Mouse (Mus musculus): ENCODE measurements around the gene Msln. TPM values are rescaled to one million over a fixed set of nuclear protein-coding genes. Genes with fewer than 3 reads are reported as not detected.

The Msln gene
- total RNA-seq (2021): 2.2 and 3.7 TPM in 2 replicates
- long read RNA-seq, transcript Msln-208 (16 exons, 2,165 nt): major isoform, 8 of 15 reads
- long read RNA-seq, partial matches to known transcripts: 0 of 15 reads
- long read RNA-seq, other reads (novel, unspliced or antisense): 2 of 15 reads

DNA sequence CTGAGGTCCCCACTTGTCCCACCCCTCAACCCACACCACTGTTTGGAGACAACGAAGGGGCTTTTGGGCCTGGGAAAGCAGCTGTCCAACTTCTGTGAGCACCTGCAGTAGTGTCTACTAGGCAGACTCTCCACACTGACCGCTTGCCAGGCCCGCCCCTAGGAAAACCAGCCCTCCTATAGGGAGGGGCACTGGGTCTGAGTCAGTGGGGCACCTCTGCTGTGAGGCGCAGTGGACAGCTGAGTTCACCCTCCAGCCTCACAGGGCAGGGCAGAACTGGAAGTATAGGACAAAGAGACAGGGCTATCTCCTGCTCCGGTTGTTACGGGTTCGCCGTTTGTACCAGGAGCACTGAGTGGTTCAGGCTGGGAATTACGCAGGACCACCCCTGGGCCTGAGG, at the start of gene Msln:
TSS of gene Msln (minus strand) at position 138 of the 400 bp plus-strand sequence.
- no peak for DNase-seq

DNA sequence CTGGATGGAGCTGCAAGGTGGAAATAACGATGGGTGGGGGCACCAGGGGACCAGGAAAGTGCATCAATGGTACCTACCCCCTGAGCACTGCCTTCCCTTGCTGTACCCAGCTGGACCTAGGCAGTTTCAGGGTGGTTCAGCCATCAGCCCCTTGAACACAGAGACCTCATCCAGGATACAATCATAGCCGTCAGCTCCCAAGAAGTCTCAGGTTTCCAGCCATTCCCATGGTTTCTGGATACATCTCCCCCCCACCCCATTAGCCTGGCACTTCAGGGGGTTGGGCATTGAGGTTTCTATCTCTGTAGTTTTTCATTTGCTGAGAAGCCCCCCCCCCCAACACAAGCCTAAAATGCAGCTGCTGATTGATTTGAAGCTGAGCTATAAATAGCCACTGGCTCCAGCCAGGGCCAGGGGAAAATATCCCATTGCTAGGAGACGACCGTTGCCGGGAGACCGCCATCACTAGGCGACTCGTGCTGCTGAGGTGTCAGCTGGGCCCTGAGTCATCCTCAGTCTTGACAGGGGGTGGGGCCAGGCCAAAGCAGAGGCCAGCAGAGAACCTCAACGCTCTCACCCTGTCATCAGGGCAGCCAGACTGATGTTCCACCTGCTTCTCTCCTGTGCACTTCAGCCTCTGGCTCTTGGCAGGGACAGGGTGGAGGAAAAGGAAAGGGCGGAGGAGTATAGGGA, 48.8 kb upstream of the Msln start:
- DNase-seq: peak; percentile 87

DNA sequence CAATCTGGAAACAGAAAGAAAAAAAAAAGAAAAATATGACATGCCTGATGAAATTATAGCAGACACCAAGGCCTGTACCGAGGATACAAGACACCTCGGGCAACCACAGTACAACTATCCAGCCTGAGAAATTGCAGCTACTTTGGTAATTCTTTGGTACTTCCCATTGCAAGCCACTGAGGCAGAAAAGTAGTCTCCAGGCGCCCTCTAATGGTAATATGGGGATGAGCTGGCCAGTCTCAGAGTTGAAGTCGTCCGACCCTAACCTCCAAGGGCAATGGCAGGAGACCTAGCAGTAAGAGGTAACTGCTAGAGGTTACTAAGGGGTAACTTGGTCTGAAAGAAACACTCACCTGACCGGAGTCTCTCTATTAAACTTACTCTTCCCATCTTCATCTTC, 46.9 kb upstream of the Msln start:
- no peak for DNase-seq

DNA sequence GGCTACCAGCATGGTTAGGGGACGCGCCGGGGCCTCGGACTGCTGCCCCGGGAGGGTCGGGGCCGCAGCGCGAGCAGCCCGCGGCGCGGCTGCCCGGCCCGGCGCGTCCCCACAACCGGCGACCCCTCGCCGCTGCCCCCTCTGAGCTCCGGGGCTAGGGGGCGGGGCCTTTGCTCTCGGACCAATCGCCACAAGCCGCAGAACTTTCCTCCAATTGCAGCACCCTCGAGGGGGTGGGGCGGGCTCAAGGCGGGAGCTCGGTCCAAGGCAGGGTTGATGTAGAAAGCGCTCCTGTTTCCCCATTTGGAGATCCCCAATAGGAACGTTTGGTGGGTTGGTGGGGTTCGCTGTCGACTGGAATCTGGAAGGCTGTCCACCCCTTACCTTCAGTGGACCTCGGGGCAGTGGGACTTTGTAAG, 42.8 kb upstream of the Msln start, which contains the start of gene Metrn:
TSS of gene Metrn (minus strand) at position 186 of the 419 bp plus-strand sequence.
- DNase-seq: peak; percentile 92

DNA sequence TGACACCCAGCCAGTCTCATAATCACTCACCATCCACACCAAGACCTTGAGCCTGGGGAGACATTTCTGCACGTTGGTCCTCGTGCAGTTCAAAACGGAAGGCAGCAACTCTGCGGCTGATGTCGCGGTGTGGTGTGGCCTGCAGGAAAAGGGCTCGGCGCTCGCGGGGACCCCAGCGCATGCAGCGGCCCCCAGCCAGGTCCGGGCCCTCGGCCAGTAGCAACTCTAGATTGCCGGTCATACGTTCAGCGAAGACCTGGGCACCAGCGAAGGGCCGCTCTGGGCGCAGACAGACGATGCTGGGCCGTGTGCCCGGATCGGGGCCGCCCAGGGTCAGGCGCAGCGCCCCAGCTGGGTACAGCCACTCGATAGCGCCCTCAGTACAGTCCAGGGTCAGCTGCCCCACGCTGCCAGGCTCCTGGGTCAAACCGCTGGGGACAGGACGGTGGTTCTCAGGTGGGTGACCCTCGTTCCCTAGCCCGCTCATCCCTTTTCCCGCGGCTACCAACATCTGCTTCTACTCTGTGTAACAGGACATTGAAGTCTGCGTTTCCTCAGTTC, 42.1 kb upstream of the Msln start:
- peak; percentile 47 for DNase-seq

DNA sequence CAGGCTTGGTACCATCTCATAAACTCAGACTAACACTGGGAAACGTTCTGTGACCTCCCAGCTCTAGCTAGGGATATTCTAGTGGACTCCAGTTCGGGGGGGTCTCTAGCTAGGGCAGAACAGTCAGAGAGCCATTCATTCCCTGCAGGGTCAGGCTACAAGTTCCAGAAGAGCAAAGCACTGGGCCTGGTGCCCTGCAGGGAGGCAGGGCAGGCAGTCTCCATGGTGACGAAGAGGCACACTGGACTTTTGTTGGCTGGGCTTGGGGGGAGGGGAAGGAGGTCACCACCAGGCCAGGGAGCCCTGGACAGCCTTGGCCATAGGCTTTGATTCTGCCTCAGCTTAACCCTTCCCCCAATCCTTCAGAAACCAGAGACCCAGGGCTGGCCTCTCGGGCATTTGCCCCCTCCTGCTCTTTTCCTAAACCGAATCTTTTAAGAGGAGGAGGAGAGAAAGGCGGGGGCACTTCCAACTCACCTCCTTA, 41.5 kb upstream of the Msln start, which contains the start of gene AC134908.4:
TSS of gene AC134908.4 (minus strand) at position 51 of the 484 bp plus-strand sequence.
- no peak for DNase-seq

DNA sequence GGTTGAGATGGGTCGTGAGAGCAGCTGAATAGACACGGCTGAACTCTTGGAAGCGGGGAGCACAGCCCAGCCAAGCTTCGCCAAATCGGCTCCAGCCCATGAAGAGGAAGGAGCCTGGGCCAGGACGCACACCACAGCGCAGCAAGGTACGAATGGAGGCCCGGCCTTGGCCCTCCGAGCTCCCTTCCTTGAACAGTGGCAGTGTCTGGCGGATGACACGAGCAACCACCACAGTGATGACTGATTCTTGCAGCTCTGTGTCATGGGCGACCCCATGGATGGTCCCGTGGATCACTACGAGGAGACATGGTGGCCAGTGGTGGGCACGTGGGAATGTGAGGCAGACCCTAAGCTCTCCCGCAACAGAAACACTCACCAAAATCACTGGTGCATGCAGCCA, 40.8 kb upstream of the Msln start:
- DNase-seq: no peak

DNA sequence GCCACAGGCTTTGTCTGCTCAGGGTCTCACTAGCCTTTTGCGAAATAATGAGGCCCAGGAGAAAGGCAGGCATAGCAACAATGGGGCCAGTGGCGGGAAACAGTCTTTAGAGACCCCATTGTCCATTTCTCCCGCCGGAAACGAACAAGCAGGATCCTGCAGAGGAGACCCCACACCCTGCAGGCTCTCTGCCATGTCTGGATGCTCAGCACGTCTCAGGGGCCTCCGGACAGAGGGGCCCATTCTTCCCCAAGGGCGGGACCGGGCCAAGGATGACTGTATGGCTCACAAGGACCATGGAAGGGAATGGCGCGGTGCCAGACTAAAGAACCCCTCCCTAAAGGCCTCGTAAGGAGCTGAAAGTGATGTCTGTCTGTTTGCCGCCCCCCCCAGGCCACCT, 40.0 kb upstream of the Msln start:
- no peak for DNase-seq

DNA sequence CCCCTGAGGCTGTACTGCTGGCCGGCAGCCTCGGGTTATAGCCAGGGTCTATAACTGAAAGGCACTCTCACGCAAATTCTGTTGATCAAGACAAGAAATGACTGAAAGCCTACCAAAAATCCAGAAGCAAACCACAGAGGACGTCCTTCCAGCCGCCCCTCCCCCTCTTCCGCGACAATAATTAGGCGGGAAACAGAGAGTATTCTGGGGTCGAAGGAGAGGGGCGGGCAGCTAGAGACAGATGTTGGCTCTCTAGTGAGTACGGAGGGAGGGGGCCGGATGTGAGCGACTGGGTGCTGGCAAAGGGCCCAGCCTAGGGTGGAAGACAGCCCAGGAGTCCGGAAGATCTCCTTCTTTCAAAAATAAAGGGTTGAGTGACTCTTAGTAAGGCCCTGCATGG, 38.4 kb upstream of the Msln start, which contains the start of gene Fam173a:
TSS of gene Fam173a (minus strand) at position 287 of the 400 bp plus-strand sequence.
- peak; percentile 76 for DNase-seq

DNA sequence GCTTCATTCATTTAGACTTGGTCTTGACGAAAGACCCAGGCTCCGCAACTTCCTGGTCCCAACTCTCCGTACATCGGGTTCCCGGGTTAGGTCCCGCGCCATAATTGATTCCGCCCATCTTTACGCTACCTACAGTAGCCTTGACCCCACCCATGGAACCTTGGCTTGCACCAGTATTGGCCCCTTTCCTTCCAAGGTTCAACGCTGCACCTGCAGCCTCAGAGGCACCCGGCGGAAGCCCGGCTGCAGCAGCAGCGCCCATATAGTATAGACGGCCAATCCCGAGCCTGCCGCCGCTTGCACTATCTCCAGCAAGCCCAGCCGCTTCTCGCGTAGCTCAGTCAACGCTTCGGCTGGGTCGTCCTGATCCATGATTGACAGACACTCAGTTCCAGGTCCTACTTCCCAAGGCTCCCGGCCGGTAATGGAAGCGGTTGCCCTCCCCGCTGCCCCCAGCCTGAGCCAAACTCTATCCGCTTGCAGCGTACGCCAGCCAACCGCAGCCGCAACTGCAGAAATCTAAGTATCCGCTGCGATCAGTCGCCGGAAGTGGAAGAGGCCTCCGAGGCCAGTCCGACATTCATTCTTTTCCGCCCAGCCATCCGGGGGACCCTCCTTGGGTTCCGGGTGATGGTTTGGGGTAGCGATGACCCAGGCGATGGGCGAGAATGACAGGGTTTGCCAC, 37.8 kb upstream of the Msln start:
- DNase-seq: peak; percentile 83

DNA sequence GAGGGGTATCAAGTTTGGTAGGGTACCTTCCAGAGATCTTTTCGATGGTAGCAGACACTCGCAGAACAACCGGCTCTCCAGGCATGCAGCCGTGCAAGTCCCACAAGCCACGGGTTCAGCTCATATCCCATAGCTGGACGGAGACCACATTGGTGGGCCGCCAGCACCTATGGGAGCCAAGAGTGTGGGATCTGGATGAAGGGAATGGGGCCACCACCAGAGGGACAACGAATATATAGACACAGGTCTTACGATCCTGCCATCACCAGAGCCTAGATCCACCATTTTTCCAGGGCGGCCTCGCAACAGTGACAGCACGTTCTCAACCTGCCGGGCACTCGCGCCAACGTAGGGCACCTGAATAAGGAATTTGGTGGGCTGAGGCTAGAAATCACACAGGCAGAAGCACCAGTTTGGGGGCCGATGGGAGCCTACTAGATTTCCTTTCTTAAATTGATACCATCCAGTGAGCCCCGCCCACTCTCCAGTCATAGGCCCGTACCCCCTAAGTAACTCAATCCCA, 37.2 kb upstream of the Msln start:
- no peak for DNase-seq

DNA sequence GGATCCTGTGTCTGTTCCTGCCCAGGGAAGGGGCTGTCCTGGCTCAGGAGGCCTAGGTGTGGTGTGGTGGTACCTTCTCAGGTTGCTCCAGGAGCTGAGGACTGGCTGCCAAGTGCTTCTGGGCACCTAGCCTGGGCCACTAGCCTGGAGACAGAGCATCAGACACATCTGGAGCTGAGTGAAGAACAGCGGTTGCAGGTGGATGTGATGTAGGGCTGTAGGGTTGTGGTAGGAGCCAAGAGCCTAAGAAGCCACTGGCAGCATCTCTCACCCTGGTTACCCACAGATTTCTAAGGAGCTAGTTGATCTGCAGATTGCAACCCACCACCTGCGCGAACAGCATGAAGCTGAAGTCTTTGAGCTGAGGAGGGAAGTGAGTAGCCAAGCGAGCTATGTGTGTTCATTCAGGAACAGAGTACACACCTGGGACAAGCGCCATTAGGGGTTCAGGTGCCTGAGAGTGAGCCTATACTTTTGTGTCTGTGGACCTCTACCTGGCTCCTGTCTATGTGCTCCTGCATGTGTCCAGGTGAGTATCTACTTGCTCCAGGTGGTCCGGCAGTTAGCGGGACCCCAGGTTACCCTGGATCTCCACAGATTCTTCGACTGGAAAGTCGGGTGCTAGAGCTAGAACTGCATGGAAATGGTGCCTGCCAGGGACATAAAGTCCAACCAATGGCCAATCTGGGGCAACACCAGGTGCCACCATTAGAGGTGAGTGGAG, 32.8 kb upstream of the Msln start:
- no peak for DNase-seq

DNA sequence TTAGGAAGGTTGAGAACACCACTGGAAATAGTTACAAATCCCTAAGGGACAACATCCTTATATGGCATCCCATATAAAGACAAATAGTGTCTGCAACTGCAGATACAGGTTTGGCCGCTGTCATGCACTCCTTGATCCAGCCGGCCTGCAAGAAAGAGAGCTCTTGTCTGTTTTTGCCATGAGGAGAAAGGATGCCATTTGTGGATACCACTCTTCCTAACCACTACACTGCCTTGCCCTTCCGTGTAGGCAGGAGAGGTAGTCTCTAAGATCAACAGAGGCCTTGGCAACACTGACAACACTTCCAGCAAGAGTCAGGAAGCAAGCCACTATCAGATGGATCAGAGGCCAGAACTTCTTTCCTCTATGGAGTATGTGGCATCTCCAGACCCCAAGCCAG, 32.1 kb upstream of the Msln start, which contains the start of gene Ccdc78:
TSS of gene Ccdc78 (plus strand) at position 301 of the 400 bp plus-strand sequence.
- DNase-seq: no peak

DNA sequence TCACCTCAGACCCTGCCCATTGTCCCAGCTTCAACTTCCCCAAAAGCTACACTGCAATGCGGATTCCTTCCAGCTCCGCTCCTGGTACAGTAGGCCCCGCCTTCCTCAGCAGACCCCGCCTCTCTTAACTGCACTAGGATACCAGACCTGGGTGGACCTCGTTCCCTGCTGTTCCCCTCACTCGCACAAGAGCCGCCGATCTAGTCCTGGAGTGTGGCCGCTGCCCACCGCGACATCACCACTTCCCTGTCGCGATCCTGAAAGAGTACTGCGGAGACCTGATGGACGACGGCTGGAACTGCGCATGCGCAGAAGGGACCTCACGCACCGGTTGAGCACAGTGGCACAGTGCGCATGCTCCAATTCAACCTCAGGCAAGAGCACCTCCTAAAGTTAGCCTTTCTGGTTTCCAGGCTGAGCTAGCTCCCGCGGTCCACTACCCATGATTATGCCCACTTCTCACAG, 31.1 kb upstream of the Msln start, which contains the start of gene Haghl:
TSS of gene Haghl (minus strand) at position 393 of the 465 bp plus-strand sequence.
- DNase-seq: peak; percentile 94

DNA sequence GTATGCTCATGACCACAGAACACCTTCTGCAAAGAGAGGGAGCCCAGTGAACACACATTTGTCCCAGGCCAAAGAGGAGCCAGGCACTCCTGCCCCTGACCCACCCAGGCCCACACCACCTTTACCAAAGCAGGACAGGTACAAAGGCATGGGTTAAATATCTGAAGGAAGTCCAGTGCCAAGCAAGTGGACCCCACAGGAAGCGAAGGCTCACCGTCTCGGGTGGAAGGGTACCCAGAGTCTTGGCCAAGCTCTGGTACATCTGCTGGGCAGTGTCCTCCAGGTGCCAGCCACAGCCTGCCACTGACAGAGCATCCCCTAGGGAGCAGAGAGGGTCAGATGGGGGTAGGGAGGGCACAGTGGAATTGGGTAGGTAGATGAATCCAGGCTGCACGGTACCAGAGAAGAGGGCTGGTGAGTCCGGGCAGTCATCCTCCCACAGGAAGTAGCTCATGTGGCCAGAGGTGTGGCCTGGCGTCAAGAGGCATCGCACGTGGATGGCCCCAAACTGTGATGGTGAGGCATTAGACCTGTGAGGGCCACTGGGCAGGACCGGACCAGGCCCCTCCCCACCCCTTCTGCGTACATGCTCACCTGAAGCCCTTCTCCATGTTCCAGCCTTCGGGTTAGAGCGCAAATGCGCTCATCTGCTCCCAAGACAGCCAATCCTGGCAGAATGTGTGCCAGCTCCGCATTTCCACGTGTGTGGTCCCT, 29.8 kb upstream of the Msln start:
- no peak for DNase-seq

DNA sequence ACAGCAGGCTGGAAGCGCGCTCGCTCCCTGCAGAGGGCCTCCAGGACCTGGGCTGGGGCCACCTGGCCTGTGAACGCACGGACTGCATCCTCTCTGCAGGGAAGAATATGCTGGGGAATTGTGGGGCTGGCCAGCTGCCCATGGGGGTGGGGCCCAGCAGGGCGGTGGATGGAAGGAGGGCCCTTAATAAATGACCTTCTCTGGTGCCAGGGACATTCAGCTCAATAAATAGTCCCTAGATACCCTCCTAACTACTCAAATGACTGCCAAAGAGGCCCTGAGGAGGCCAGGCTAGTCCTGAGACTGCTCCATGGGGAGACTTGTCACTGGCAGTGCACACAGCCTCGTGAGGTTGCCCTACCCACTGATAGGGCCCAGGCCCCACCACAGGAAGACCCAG, 28.9 kb upstream of the Msln start:
- peak; percentile 72 for DNase-seq

DNA sequence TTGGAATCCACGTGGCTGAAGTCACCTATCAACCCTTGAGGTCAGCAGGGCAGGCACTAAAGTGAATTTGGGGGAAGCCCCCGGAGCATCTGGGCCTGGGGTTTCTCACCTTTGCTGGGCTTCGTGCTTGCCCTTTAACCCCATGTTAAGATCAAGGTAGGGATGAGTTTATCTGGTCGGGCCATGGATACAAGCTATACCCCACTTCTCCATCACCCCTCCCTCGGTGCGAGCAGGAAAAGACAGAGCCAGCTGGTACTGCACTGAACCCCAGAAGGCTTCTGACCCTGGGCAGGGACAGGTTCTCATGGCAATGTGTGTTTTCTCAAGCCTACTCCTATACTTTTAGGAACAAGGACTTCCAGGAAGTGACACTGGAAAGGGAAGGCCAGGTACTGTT, 27.2 kb upstream of the Msln start:
- no peak for DNase-seq

DNA sequence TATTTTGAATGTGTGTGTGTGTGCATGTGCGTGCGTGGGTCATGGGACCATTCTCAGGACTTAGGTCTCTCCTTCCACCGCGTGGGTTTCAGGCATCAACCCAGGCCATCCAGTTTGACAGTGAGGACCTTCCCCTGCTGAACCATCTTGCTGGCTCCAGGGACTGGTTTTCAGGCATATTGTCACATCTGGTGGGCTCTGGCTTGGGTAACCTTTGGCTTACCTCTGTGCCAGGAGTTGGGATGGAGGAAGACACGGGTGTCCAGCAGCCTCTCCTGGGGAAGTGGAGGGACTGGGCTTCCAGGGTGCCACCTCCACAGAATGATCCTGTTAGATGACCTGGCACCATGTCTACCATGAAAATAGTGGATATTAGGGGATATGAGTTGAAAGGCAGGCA, 23.8 kb upstream of the Msln start:
- DNase-seq: no peak

DNA sequence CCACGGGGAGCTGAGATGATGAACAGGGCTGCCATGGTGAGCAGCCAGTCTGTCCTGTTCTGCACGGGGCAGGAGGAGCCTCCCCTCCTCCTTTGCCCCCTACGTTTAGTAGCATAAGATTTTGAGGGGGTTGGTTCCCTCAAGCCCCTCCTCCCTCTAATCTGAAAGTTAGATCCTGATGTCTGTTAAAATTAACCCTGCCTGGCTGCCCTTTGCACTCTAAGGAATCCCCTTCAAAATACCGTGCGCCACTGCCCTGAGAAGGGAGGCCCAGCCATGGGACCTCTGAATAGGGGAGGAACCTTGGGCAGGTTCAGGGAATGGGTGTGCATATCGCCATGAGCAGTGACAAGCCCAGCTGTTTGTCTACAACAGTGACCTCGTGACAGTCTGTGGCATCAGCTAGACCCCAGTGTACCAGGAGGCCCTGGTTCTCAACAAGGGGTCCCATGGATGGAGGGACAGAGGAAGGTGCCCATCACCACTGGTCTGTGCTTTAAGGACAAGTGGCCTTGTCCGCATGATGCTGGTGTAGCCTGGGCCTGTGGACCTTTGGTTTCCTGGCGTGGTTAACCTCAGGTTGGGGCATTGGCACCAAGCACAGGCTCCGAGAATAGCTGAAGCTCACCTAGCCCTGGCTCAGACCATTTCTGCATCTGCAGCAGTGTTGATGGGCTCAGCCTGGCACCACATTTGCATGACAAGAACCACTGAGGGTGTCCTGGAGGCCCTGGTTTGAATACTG, 21.3 kb upstream of the Msln start:
- no peak for DNase-seq

DNA sequence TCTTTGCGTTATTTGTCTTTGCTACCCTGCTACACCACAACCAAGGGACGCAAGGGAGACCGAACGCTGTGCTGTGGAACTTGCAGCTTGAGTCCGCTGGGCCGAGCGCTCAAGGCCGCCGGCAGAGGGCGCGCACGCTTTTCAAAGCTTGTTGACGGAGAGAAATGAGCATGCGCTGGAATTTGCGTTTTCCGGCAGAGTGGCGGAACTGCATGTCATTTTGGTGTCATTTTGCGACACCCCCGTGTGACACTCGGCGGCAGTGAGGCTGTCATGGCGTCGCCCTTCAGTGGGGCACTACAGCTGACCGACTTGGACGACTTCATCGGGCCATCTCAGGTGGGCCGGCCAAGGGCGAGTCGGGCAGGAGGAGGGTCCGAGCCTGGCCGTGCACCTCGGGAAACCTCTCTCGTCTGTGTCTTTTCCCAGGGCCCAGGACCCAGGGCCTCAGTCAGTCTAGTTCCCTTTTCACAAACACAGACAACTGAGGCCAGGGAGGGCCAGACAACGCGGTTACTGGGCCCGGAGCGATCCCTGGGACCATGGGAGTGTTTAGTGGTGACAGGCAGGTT, 19.5 kb upstream of the Msln start, which contains the start of gene Narfl:
TSS of gene Narfl (plus strand) at position 228 of the 572 bp plus-strand sequence.
- peak; percentile 96 for DNase-seq

All from adrenal gland, postnatal 25 days (tissue).